Mouse (Mus musculus): ENCODE measurements around the gene Rabep2. TPM values are rescaled to one million over a fixed set of nuclear protein-coding genes. Genes with fewer than 3 reads are reported as not detected.
A peak's percentile ranks its signal among the peaks of the same experiment; 100 is the strongest.

The Rabep2 gene
- polyA plus RNA-seq, 1 experiment from 2014 or later = 31.1 TPM

DNA sequence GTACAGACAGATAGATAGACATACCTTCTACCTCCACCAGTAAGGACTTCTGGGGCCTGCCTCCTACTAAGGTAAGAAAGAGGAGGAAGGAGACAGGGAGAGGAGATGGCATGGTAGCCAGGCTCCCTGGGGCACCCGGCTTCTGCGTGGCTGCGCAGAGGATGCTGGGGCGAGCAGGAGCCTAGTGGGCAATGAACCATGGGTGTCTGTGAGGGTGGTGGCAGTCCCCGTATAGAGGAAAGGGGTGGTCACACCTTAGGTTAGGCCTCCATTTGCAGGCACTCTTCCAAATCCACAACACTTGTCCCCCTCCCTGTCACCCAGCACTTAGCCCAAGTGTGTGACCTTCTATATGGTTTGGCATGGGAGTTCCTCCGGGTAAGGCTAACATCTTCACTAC lies 13.8 kb upstream of the Rabep2 start, which contains the start of gene Cd19:
Cd19 (minus strand) TSS at position 165 of the 400 bp plus-strand sequence.
- no peaks in the 10 kb centered on the region for H3K9me3 ChIP-seq (replicated peaks)
- H3K4me2 ChIP-seq (replicated peaks) = no peak within 1 kb of the TSS
- no peak within 1 kb of the TSS for H3K4me3 ChIP-seq
- H3K27ac ChIP-seq = no peak within 1 kb of the TSS
- H3K27me3 ChIP-seq = no peaks in the 10 kb centered on the region
- H3K4me1 ChIP-seq = peaks cover 6% of the 10 kb centered on the region; the same call in 1 of the 2 replicates
- H3K9ac ChIP-seq = no peak within 1 kb of the TSS
- H3K36me3 ChIP-seq = no peaks in the 10 kb centered on the region
- 93% methylated on average over 6 of the region's 6 CpGs for WGBS
- ATAC-seq (ENCODE audit: low FRiP score) = no peak

GRCm38 (mm10) chr7:126416615-126417014 lies 11.9 kb upstream of the Rabep2 start:
- no peaks in the 10 kb centered on the region for H3K27me3 ChIP-seq
- no peak overlapping the region for H3K4me3 ChIP-seq
- peaks cover 6% of the 10 kb centered on the region; the same call in 1 of the 2 replicates for H3K4me1 ChIP-seq
- H3K4me2 ChIP-seq (replicated peaks) = no peak overlapping the region
- no peaks in the 10 kb centered on the region for H3K9me3 ChIP-seq (replicated peaks)
- WGBS = 59% methylated on average over 2 of the region's 2 CpGs
- H3K27ac ChIP-seq = no peak overlapping the region
- no peak overlapping the region for H3K9ac ChIP-seq
- no peaks in the 10 kb centered on the region for H3K36me3 ChIP-seq
- ATAC-seq (ENCODE audit: low FRiP score) = no peak

DNA sequence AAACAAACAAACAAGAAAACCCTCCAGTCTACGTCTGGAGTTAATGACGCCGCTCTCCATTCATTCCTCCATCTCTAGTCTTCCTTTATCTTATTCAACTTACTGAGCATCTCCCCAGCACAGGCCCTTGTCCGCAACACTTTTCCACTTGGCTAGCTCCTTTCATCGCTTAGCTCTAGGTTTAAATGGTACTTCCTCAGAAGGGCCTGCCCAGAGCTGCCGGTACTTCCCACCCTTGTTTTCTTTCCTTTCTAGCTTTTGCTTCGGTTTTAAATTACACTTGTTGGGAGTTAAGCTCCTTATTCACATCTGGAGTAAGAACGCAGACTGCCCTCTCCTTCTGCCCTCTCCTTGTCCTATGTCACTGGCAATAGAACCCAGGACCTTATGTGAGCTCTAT lies 11.5 kb upstream of the Rabep2 start:
- ATAC-seq (ENCODE audit: low FRiP score) = no peak
- Histone ChIP-seq H3K4me2 (replicated peaks) (no peak overlapping the region), H3K27ac (no peak overlapping the region), H3K9me3 (replicated peaks) (no peaks in the 10 kb centered on the region), H3K4me1 (peaks cover 6% of the 10 kb centered on the region; the same call in 1 of the 2 replicates), H3K4me3 (no peak overlapping the region), H3K36me3 (no peaks in the 10 kb centered on the region), H3K9ac (no peak overlapping the region), H3K27me3 (no peaks in the 10 kb centered on the region)
- WGBS = 19% methylated on average over 8 of the region's 8 CpGs

GRCm38 (mm10) chr7:126417606-126418005 lies 11.0 kb upstream of the Rabep2 start:
- no peaks in the 10 kb centered on the region for H3K27me3 ChIP-seq
- WGBS = 81% methylated on average over 4 of the region's 4 CpGs
- no peak overlapping the region for H3K4me3 ChIP-seq
- H3K9ac ChIP-seq = no peak overlapping the region
- H3K27ac ChIP-seq = no peak overlapping the region
- no peak overlapping the region for H3K4me2 ChIP-seq (replicated peaks)
- H3K4me1 ChIP-seq = peaks cover 6% of the 10 kb centered on the region; the same call in 1 of the 2 replicates
- no peaks in the 10 kb centered on the region for H3K9me3 ChIP-seq (replicated peaks)
- H3K36me3 ChIP-seq = no peaks in the 10 kb centered on the region
- no peak for ATAC-seq (ENCODE audit: low FRiP score)

GRCm38 (mm10) chr7:126418496-126418895 lies 10.1 kb upstream of the Rabep2 start:
- ATAC-seq (ENCODE audit: low FRiP score) = no peak
- no peak overlapping the region for H3K4me3 ChIP-seq
- no peak overlapping the region for H3K4me2 ChIP-seq (replicated peaks)
- peaks cover 6% of the 10 kb centered on the region; the same call in 1 of the 2 replicates for H3K4me1 ChIP-seq
- H3K9me3 ChIP-seq (replicated peaks) = no peaks in the 10 kb centered on the region
- H3K27me3 ChIP-seq = no peaks in the 10 kb centered on the region
- H3K9ac ChIP-seq = no peak overlapping the region
- H3K27ac ChIP-seq = no peak overlapping the region
- 77% methylated on average over 3 of the region's 3 CpGs for WGBS
- no peaks in the 10 kb centered on the region for H3K36me3 ChIP-seq

- H3K4me1 ChIP-seq = peaks cover 3% of the 10 kb centered on the region; the same call in 1 of the 2 replicates
These were observed 6.8 kb upstream of the Rabep2 start for GRCm38 (mm10) chr7:126421756-126422155.

DNA sequence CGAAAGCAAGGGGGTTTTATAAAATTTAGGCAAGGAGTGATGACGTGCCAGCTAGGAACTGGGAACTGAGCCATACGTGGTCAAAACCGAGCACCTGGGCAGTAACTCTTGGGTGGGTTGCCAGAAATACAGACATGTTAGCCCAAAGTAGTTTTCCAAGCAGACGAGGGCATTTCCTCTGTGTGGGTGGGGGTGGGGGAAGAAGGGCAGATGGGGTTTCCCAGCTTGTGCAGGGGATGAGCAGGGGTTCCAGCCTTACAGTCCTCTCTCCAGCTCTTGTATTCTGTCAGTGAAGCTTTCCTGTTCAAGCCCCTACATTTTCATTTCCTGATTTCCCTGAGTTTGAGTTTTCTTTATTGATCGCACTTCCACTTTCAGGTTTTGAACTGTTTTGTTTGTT lies 4.4 kb upstream of the Rabep2 start:
- no peak overlapping the region for H3K4me2 ChIP-seq (replicated peaks)
- H3K4me1 ChIP-seq = peaks cover 10% of the 10 kb centered on the region
- no peak overlapping the region for H3K9ac ChIP-seq
- no peak overlapping the region for H3K4me3 ChIP-seq
- no peaks in the 10 kb centered on the region for H3K27me3 ChIP-seq
- H3K36me3 ChIP-seq = no peaks in the 10 kb centered on the region
- H3K9me3 ChIP-seq (replicated peaks) = no peaks in the 10 kb centered on the region
- 83% methylated on average over 6 of the region's 6 CpGs for WGBS
- no peak overlapping the region for H3K27ac ChIP-seq
- no peak for ATAC-seq (ENCODE audit: low FRiP score)

More at GRCm38 (mm10) chr7:126421756-126422155, 6.8 kb upstream of the Rabep2 start:
- ATAC-seq (ENCODE audit: low FRiP score) = no peak
- Histone ChIP-seq H3K4me3 (no peak overlapping the region), H3K9ac (no peak overlapping the region), H3K27ac (no peak overlapping the region), H3K27me3 (no peaks in the 10 kb centered on the region), H3K9me3 (replicated peaks) (no peaks in the 10 kb centered on the region), H3K4me2 (replicated peaks) (no peak overlapping the region), H3K36me3 (no peaks in the 10 kb centered on the region)
- 79% methylated on average over 5 of the region's 5 CpGs for WGBS

GRCm38 (mm10) chr7:126427323-126427860 lies 1.2 kb upstream of the Rabep2 start:
- H3K27ac ChIP-seq = no peak overlapping the region
- H3K9me3 ChIP-seq (replicated peaks) = no peaks in the 10 kb centered on the region
- no peaks in the 10 kb centered on the region for H3K27me3 ChIP-seq
- no peak overlapping the region for H3K9ac ChIP-seq
- WGBS = 53% methylated on average over 12 of the region's 13 CpGs
- H3K4me3 ChIP-seq = no peak overlapping the region
- ATAC-seq (ENCODE audit: low FRiP score) = no peak
- H3K4me1 ChIP-seq = peaks cover 15% of the 10 kb centered on the region
- peak overlapping the region; percentile 73 for H3K4me2 ChIP-seq (replicated peaks)
- H3K36me3 ChIP-seq = peaks cover 3% of the 10 kb centered on the region; the same call in 1 of the 2 replicates

DNA sequence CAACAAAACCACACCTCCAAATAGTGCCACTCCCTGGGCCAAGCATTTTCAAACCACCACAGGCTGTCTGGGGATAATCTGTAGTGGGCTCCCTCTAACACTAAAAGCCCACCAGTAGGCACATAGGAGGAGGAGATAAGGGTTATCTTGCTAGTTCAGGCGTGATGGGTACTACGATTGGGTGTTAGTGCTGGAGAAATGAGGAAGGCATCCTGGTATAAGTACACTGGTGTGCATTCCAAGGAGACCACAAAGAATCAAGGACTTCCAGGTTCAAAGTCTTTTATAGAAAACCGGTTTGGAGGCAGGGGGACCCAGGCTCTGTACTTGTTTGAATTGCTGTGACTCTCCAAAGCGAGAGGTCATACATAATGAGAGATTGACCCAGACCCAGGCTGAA lies 405 bp upstream of the Rabep2 start:
- H3K4me2 ChIP-seq (replicated peaks) = peak overlapping the region; percentile 73
- peaks cover 6% of the 10 kb centered on the region; the same call in 1 of the 2 replicates for H3K36me3 ChIP-seq
- no peaks in the 10 kb centered on the region for H3K9me3 ChIP-seq (replicated peaks)
- H3K9ac ChIP-seq = peak overlapping the region; percentile 81
- ATAC-seq (ENCODE audit: low FRiP score) = 0 out of 2 replicates have a peak, but pooled peaks have one; percentile 1
- peaks cover 15% of the 10 kb centered on the region for H3K4me1 ChIP-seq
- H3K27me3 ChIP-seq = no peaks in the 10 kb centered on the region
- 20% methylated on average over 4 of the region's 4 CpGs for WGBS
- peak overlapping the region; percentile 90 for H3K27ac ChIP-seq
- peak overlapping the region; percentile 58 for H3K4me3 ChIP-seq

- peak overlapping the region; percentile 81 for H3K9ac ChIP-seq
- peak overlapping the region; percentile 73 for H3K4me2 ChIP-seq (replicated peaks)
- H3K9me3 ChIP-seq (replicated peaks) = no peaks in the 10 kb centered on the region
- peaks cover 10% of the 10 kb centered on the region; the same call in 1 of the 2 replicates for H3K36me3 ChIP-seq
- peak overlapping the region; percentile 58 for H3K4me3 ChIP-seq
- peaks cover 15% of the 10 kb centered on the region for H3K4me1 ChIP-seq
- H3K27me3 ChIP-seq = no peaks in the 10 kb centered on the region
- H3K27ac ChIP-seq = peak overlapping the region; percentile 90; the same call in 1 of the 2 replicates
- peak; percentile 52 for ATAC-seq (ENCODE audit: low FRiP score)
- WGBS = 30% methylated on average over 15 of the region's 15 CpGs
These were observed 942 bp downstream of the Rabep2 start for GRCm38 (mm10) chr7:126429503-126429898.

DNA sequence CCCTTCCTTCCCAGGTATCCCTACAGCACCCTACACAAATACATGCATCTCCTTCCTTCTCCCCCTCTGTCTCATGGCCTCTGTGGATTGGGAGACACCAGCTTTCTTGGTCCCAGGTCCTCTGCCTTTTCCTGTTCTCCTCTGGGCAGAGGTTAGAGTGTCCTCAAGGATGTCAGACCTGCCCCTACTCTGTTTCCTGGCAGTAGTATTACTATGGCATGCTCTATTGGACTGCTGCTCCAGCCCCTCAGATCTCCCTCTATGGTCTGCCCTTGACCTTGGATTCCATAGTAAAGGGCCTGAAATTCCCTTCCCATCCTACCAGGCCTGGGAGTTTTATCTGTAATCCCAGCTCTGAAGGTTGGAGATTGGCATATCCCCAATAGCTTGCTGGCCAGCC lies 1.6 kb downstream of the Rabep2 start:
- Histone ChIP-seq H3K9ac (no peak overlapping the region), H3K9me3 (replicated peaks) (no peaks in the 10 kb centered on the region), H3K4me1 (peaks cover 15% of the 10 kb centered on the region), H3K27me3 (no peaks in the 10 kb centered on the region), H3K4me3 (no peak overlapping the region), H3K36me3 (peaks cover 13% of the 10 kb centered on the region; the same call in 1 of the 2 replicates), H3K27ac (no peak overlapping the region), H3K4me2 (replicated peaks) (no peak overlapping the region)
- ATAC-seq (ENCODE audit: low FRiP score) = no peak

- no peaks in the 10 kb centered on the region for H3K9me3 ChIP-seq (replicated peaks)
- 93% methylated on average over 7 of the region's 7 CpGs for WGBS
- H3K27me3 ChIP-seq = no peaks in the 10 kb centered on the region
- H3K27ac ChIP-seq = no peak overlapping the region
- H3K9ac ChIP-seq = no peak overlapping the region
- no peak overlapping the region for H3K4me3 ChIP-seq
- ATAC-seq (ENCODE audit: low FRiP score) = no peak
- H3K36me3 ChIP-seq = peaks cover 13% of the 10 kb centered on the region
- no peak overlapping the region for H3K4me2 ChIP-seq (replicated peaks)
- H3K4me1 ChIP-seq = peaks cover under 1% of the 10 kb centered on the region
These were observed 6.2 kb downstream of the Rabep2 start for GRCm38 (mm10) chr7:126434726-126435125.

DNA sequence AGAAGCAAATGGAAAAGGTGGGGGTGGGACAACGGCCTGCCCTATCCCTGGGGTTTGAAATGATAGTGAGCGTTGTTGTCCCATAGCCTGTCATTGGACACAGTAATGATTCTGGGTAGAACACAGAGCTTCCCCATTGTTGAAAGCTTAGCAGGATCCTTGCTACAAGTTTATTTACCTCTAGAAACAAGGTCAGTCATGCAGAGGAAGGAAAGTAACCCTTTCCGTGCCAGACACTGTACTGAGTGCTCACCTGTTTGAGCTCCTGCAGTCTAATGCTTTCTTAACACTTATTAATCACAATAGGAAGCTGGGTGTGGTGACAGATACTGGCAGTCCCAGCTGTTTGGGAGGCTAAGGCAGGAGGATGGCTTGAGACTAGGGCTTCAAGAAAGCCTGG lies 7.2 kb downstream of the Rabep2 start:
- Histone ChIP-seq H3K4me2 (replicated peaks) (no peak overlapping the region), H3K27ac (no peak overlapping the region), H3K27me3 (no peaks in the 10 kb centered on the region), H3K4me3 (no peak overlapping the region), H3K9me3 (replicated peaks) (no peaks in the 10 kb centered on the region), H3K4me1 (no peaks in the 10 kb centered on the region), H3K36me3 (peaks cover 13% of the 10 kb centered on the region), H3K9ac (no peak overlapping the region)
- no peak for ATAC-seq (ENCODE audit: low FRiP score)
- WGBS = 77% methylated on average over 3 of the region's 3 CpGs
